Mouse (Mus musculus): ENCODE results near the gene Sox1.

Sox1 gene

DNA sequence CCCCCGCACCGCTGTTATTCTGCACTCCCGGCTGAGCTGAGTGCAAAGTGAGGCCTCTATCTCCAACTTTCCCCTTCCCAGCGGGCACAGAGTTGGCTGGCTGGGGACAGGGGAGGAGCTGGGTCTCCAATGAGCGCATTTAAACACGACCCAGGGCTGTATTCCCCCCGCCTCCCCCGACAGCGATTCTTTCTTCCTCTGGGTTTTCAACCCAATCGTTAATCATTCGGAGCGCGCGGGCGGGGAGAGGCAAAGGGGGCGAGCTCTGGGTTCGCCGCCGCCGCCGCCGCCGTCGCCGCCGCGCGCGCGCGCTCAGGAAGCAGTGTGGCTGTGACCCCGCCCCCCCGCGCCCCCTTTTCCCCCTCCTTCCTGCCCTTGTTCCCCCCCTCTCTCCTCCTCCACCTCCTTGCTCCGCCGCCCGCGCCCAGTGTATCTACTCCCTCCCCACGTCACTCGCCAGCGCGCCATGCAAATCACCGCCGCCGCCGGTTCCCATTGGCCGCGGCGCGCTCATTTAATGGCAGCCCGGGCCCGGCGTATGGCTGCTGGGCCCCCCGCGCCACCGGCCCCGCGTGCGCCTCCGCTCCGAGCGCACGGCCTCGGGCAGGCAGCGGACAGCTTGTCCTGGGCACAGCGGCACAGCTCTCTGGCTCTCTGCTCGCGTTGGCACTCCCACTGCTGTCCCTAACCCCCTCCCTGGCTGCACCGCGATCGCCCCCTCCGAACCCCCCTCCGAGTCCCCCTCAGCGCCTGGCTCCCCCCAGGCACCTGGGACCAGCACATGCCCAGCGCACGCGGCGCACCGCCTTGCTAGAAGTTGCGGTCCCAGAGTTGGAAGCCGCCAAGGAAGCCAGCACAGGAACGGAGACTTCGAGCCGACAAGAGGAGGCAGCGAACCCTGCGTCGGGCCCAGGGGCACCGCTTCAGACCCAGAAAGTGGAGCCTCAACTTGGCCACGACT, at the start of gene Sox1:
TSS of gene Sox1 (plus strand) at position 225 of the 961 bp plus-strand sequence.
- peak in 1 of 2 experiments; percentile 60 for DNase-seq (ENCODE audit: inconsistent age in 2 of 2, low spot score in 1 of 2)

DNA sequence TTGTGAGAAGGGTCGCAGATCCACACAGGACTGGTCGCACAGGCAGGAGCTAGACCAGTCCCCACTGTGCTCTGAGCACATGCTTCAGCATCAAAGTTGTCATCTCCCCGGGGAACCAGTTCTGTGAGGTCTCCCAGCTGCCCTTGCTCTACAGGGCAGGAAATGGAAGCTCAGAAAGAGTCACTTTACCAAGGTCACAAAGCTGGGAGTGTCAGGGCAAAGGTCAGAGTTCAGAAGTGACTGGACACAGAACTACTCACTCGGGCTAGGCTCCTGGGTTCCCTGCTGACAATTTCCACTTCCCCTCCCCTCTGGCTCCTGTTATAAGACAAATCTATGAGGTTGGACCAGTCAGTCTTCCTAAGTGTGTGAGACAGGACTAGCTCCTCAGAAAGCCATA, 49.2 kb upstream of the Sox1 start:
- no peak for DNase-seq (ENCODE audit: inconsistent age in 2 of 2, low spot score in 1 of 2)

- DNase-seq (ENCODE audit: inconsistent age in 2 of 2, low spot score in 1 of 2): no peak
Measured at GRCm38 (mm10) chr8:12346870-12347269, 48.2 kb upstream of the Sox1 start.

DNA sequence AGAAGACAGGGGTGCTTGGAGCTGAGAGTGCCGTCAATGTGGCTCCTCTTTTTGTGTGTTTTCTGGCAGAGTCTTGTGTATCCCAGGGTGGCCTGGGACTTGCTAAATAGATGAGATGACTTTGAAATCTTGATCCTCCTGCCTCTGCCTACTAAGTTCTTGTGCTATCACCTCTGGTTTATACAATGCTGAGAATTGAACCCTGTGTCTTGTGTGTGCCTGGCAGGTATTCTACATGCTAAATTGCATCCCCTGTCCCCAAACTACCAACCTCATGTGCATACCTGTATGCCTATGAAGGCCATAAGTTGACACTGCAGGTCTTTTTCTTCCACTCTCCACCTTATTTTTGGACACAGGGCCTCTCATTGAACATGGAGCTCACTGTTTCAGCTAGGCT, 46.8 kb upstream of the Sox1 start:
- no peak for DNase-seq (ENCODE audit: inconsistent age in 2 of 2, low spot score in 1 of 2)

- DNase-seq (ENCODE audit: inconsistent age in 2 of 2, low spot score in 1 of 2): no peak
Measured at GRCm38 (mm10) chr8:12349591-12349990, 45.5 kb upstream of the Sox1 start.

DNA sequence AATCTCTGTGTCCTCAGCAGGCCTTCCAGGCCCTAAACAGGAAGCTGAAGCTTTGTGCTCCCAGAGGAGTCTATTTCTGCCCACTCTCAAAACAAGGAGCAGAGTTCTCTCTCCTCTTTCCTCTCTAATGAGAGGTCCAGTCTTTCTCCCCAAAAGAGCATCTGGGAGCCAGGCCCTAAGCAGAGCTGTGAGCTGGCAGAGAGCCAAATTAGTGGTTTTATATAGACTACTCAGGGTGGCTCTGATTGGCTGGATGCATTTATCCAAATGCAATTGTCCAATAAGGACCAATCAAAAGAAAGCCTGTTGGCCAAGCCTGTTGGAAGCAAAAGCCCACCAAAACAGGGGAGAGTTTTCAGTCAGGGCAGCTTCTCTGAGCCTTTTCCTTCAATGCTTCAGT, 44.0 kb upstream of the Sox1 start:
- no peak for DNase-seq (ENCODE audit: inconsistent age in 2 of 2, low spot score in 1 of 2)

- DNase-seq (ENCODE audit: inconsistent age in 2 of 2, low spot score in 1 of 2): no peak
Measured at GRCm38 (mm10) chr8:12354406-12355025, 40.6 kb upstream of the Sox1 start.

GRCm38 (mm10) chr8:12368161-12368560, 26.9 kb upstream of the Sox1 start:
- no peak for DNase-seq (ENCODE audit: inconsistent age in 2 of 2, low spot score in 1 of 2)

GRCm38 (mm10) chr8:12368856-12369255, 26.2 kb upstream of the Sox1 start:
- no peak for DNase-seq (ENCODE audit: inconsistent age in 2 of 2, low spot score in 1 of 2)

DNA sequence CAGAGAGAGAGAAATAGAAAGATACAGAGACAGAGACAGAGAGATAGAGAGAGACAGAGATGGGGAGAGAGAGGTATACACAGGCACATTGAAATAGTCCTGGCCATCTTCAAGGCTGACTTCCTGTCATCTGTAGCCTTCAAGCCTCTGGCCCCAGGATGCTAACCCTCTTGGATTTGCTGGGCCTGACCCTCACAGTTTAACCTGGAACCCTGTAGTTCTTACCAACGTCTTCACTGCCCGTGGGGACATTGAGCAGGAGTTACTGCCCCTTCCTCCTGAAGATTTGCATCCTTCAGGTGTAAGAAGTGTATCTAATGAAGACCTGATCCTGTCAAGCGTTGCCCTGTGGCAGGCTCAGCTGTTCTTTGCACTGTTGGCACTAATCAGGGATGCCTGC, 14.0 kb upstream of the Sox1 start:
- no peak for DNase-seq (ENCODE audit: inconsistent age in 2 of 2, low spot score in 1 of 2)

DNA sequence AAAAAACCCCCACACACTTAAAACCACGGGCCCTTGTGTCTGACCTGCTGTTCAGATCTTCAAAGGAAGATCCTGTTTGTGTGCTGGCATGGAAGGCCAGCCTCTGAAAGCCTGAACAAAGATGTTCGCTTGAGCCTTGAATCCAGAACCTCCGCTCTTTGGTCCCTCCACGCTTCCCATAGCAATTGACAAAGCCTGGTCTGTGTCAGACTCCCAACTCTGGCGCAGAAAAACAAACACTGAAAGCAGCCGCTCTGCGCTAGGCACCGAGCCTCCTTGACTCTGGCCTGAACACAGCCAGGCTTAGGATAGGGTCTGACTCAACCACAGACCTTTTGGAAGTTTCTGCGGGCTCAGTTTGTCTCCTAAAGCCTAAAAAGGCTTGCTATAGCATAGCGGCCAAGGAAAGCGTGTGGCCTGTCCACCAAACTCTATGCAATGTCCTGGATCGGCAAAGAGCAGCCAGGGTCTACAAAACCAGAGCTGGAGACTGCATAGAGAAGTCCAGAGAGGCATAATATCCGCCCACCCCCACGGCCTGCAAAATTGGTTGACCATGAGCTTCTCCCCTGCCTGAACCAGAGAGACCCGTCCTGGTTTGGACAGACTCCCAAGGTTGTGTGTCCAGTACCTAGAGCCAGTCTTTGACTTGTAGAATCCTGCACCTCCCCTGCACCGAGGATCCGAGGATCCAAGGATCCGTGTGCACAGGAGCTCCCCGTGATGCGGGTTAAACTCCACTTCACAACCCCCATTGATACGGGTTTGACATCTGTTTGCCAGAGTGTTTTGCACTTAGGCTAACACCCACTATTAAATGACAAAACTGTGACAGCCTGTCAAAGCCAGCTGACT, 12.2 kb upstream of the Sox1 start:
- no peak for DNase-seq (ENCODE audit: inconsistent age in 2 of 2, low spot score in 1 of 2)

DNA sequence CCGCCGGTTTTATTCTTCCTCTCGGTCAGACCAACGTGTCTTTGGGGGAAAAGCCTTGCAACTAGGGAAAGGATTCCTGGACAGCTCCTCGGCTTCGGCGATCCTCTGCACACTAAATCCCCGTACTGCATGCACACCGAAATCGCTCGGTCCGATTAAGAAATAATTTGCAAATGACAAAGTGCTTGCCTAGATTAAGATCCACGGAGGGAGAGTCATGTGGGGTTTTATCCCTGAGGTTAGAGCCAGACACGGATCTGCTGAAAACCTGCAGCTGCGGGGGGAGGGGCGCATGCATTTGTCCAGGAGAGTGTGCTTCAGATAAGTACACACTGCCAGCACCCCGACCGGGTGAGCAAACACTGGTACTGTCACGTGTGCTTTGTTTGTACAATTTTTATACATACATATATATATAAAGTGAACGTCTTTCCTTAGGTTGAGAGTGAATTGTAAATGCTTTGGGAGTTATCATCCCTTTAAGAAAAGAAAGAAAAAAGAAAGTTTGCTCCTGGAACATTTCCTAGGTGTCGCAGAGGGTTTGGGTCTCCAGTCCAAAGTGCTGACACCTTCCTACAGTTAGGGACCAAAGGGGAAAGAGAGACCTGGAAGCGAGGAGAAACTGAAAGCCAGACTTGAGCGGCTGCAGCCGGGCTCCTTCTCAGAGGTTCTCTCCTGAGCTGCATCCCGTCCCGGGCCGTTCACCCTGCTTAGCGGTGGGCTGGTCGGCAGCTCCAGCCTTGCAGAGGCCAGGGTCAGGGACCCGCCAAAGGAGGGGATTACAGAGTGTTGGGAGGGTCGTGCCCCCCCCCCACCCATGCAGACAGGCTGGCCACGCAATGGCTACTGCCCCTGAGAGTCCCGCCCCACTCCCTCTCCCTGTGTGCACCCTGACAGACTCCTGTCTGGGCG, 10.9 kb upstream of the Sox1 start:
- peak in 1 of 2 experiments; percentile 61 for DNase-seq (ENCODE audit: inconsistent age in 2 of 2, low spot score in 1 of 2)

- peak in 1 of 2 experiments; percentile 60 for DNase-seq (ENCODE audit: inconsistent age in 2 of 2, low spot score in 1 of 2)
Measured at GRCm38 (mm10) chr8:12384996-12385685, 10.0 kb upstream of the Sox1 start.

GRCm38 (mm10) chr8:12385686-12386488, 9.2 kb upstream of the Sox1 start:
- DNase-seq (ENCODE audit: inconsistent age in 2 of 2, low spot score in 1 of 2): peak in 1 of 2 experiments; percentile 35

DNA sequence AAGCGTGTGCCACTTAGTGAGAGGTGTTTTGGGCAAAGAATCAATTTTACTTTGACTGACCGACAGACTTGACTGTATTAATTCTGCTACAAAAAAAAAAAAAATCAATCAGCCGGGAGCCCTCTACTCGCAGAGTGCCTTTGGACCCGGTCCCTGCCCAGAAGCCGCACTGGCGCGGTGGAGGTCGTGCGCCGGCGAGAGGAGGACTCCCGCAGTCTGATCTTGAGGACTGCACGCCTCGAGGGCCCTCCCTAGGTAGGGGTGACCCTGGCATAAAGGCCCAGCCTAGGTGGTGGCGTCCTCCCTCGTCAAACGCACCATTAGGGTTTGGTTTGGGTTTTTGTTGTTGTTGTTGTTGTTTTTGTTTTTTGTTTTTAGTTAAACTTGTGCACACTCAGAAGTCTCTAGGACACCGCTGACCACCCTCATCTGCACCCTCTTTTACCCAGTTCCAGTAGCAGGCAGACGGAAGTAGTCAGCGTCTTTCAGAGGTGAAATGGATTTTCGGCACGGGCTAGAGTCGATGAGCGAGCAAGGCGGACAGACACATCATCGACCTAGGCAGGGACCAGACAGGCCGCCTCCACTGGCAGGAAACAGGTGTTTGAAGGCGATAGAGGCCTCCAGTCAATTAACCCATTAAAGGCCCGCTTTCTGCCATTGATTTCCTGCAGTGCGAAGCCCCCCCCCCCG, 8.4 kb upstream of the Sox1 start:
- DNase-seq (ENCODE audit: inconsistent age in 2 of 2, low spot score in 1 of 2): no peak

DNA sequence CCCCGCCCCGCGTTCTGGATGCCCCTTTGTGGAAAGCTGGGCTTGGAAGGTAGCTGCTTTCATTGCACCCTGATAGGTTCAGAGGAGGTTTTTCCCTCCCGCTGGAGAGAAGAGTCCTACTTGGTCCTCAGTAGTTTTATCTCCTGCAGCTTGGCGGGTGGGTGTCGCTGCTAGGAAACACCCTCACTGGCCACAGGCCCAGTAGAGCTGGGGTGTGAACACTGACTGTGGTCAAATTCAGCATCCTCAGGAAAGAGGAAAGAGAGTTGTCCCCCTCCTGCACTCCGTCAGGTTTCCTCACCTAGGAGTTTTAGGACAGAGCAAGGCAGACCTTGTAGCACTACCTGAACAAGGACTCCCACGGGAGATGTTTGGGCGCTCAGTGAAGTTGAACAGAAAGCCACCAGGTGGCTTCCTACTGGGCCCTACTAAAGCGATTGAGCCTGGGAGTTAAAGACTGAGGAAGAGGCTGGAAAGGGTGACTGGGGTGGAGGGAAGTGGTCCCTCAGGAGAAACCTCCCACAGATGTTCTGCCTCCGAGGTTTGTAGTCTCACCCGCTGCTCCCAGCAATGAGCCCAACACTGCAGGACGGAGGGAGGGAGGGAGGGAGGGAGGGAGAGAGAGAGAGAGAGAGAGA, 7.8 kb upstream of the Sox1 start:
- DNase-seq (ENCODE audit: inconsistent age in 2 of 2, low spot score in 1 of 2): no peak

DNA sequence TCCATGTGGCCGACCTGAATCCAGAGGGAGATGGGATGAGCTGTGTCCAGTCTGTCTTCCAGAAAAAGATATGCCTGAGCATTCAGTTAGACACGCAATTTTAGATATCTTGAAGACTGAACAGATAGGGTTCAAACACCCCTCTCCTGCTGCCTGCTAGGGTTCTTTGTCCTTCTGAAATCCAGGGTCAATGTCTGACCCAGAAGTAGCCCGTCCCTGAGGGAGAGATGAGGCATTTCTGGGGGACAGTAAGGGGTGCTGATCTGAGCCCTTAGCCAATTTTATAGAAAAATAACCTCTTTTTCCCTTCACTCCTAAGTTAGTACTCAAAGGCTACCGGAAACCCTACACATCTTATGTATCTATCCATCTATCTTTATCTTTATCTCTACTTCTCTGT, 7.2 kb upstream of the Sox1 start:
- no peak for DNase-seq (ENCODE audit: inconsistent age in 2 of 2, low spot score in 1 of 2)

All from adrenal gland, adult (tissue).